11 mouse cellular contexts compared by ENCODE assay signal in genomic region chr4:132567361-132567779, GRCm38 (mm10). TPM values are rescaled to one million over a fixed set of nuclear protein-coding genes. Genes with fewer than 3 reads are reported as not detected.
DNase-seq lines count a peak whose midpoint lies in the region; ATAC-seq lines count a peak whose summit lies in the region.
"Had no signal": no experiment of that assay in that cellular context is flagged by ENCODE, and none has a peak within 500 bp of the region (broad histone marks: within the 10 kb centered on the region; RNA-seq: fewer than 3 reads in every experiment).

No protein-coding gene starts in this region.

- no peak overlapping the region for H3K27ac ChIP-seq in kidney, embryonic 15.5 days
- no peak overlapping the region for H3K27ac ChIP-seq in midbrain, embryonic 15.5 days
- H3K27ac ChIP-seq: embryonic facial prominence, embryonic 12.5 days; lung, embryonic 15.5 days; neural tube, embryonic 13.5 days had no signal

- no peak overlapping the region for H3K4me2 ChIP-seq in kidney, embryonic 15.5 days
- no peak overlapping the region for H3K4me2 ChIP-seq in midbrain, embryonic 15.5 days
- H3K4me2 ChIP-seq: embryonic facial prominence, embryonic 12.5 days; lung, embryonic 15.5 days; neural tube, embryonic 13.5 days had no signal

- no peaks in the 10 kb centered on the region for H3K9me3 ChIP-seq in kidney, embryonic 15.5 days (replicated peaks)
- H3K9me3 ChIP-seq in midbrain, embryonic 15.5 days, result no peaks in the 10 kb centered on the region
- H3K9me3 ChIP-seq: embryonic facial prominence, embryonic 12.5 days; lung, embryonic 15.5 days; neural tube, embryonic 13.5 days had no signal

- H3K9ac ChIP-seq in kidney, embryonic 15.5 days, result no peak overlapping the region
- H3K9ac ChIP-seq in midbrain, embryonic 15.5 days, result no peak overlapping the region
- H3K9ac ChIP-seq: embryonic facial prominence, embryonic 12.5 days; lung, embryonic 15.5 days; neural tube, embryonic 13.5 days had no signal

- no peaks in the 10 kb centered on the region for H3K36me3 ChIP-seq in kidney, embryonic 15.5 days
- H3K36me3 ChIP-seq in midbrain, embryonic 15.5 days (replicated peaks), result no peaks in the 10 kb centered on the region
- H3K36me3 ChIP-seq: embryonic facial prominence, embryonic 12.5 days; lung, embryonic 15.5 days; neural tube, embryonic 13.5 days had no signal

- 72% methylated on average over 9 of the region's 9 CpGs for WGBS in kidney, embryonic 15.5 days
- 80% methylated on average over 9 of the region's 9 CpGs for WGBS in midbrain, embryonic 15.5 days

- no peaks in the 10 kb centered on the region for H3K27me3 ChIP-seq in kidney, embryonic 15.5 days
- H3K27me3 ChIP-seq in midbrain, embryonic 15.5 days (replicated peaks), result no peaks in the 10 kb centered on the region
- H3K27me3 ChIP-seq: embryonic facial prominence, embryonic 12.5 days; lung, embryonic 15.5 days; neural tube, embryonic 13.5 days; Patski had no signal

- H3K4me1 ChIP-seq in kidney, embryonic 15.5 days, result peaks cover 4% of the 10 kb centered on the region; the same call in 1 of the 2 replicates
- no peaks in the 10 kb centered on the region for H3K4me1 ChIP-seq in midbrain, embryonic 15.5 days
- H3K4me1 ChIP-seq: neural tube, embryonic 13.5 days had no signal

- DNase-seq in kidney, postnatal 14 days, result peak; percentile 12
- peak; percentile 68 for DNase-seq in adrenal gland, postnatal 14 days
- DNase-seq in heart, postnatal 4 days, result peak; percentile 56
- DNase-seq in skeletal muscle tissue, adult 2 months (ENCODE audit: low read depth, low spot score), result peak; percentile 34

- no peak for ATAC-seq in kidney, embryonic 15.5 days (replicated peaks; ENCODE audit: low FRiP score)
- ATAC-seq in midbrain, embryonic 15.5 days (replicated peaks), result no peak
- ATAC-seq in frontal cortex, adult (ENCODE audit: low TSS enrichment), result no peak
- ATAC-seq: Patski had no signal

- no peak overlapping the region for H3K4me3 ChIP-seq in kidney, embryonic 15.5 days (replicated peaks)
- H3K4me3 ChIP-seq in midbrain, embryonic 15.5 days, result no peak overlapping the region
- H3K4me3 ChIP-seq: embryonic facial prominence, embryonic 12.5 days; lung, embryonic 15.5 days; neural tube, embryonic 13.5 days had no signal

RNA-seq across cellular contexts. Expression of gene Ptafr, which starts 3.5 kb away (rescaled TPM):
- polyA plus RNA-seq in kidney, embryonic 15.5 days (2015; fragmentation: Nextera tagmentation; extraction: Ambion mirVana), result 0.62 and 1.1 TPM in 2 replicates
- 1.4 and 1.5 TPM in 2 replicates for total RNA-seq in adrenal gland, postnatal 14 days (2021)
- 1 to 10 TPM in 1 of 2 experiments, under 1 TPM in 1; 0.86 to 1.3 TPM for total RNA-seq in heart, postnatal 4 days (2021)
- polyA plus RNA-seq in midbrain, embryonic 15.5 days (2015; fragmentation: Nextera tagmentation; extraction: Ambion mirVana), result 0.67 and 1.0 TPM in 2 replicates
- polyA plus RNA-seq: Patski had no signal

RNA-seq across cellular contexts. Expression of gene Dnajc8, which starts 32.0 kb away (rescaled TPM):
- 166 and 167 TPM in 2 replicates for polyA plus RNA-seq in kidney, embryonic 15.5 days (2015; fragmentation: Nextera tagmentation; extraction: Ambion mirVana)
- total RNA-seq in adrenal gland, postnatal 14 days (2021), result 111 and 114 TPM in 2 replicates
- 10 to 100 TPM; 77.0 to 79.0 TPM for total RNA-seq in heart, postnatal 4 days (2021)
- polyA plus RNA-seq in midbrain, embryonic 15.5 days (2015; fragmentation: Nextera tagmentation; extraction: Ambion mirVana), result 130 and 131 TPM in 2 replicates

RNA-seq across cellular contexts. Expression of gene Atpif1, which starts 33.9 kb away (rescaled TPM):
- 1,106 and 1,152 TPM in 2 replicates for polyA plus RNA-seq in kidney, embryonic 15.5 days (2015; fragmentation: Nextera tagmentation; extraction: Ambion mirVana)
- total RNA-seq in adrenal gland, postnatal 14 days (2021), result 357 TPM in 2 replicates
- 100 to 1,000 TPM; 626 to 671 TPM for total RNA-seq in heart, postnatal 4 days (2021)
- 1,207 and 1,280 TPM in 2 replicates for polyA plus RNA-seq in midbrain, embryonic 15.5 days (2015; fragmentation: Nextera tagmentation; extraction: Ambion mirVana)

RNA-seq across cellular contexts. Expression of gene Sesn2, which starts 57.1 kb away (rescaled TPM):
- 19.4 and 20.3 TPM in 2 replicates for polyA plus RNA-seq in kidney, embryonic 15.5 days (2015; fragmentation: Nextera tagmentation; extraction: Ambion mirVana)
- total RNA-seq in adrenal gland, postnatal 14 days (2021), result 17.8 and 19.8 TPM in 2 replicates
- total RNA-seq in heart, postnatal 4 days (2021), result 1 to 10 TPM; 3.9 to 4.2 TPM
- 8.1 and 9.7 TPM in 2 replicates for polyA plus RNA-seq in midbrain, embryonic 15.5 days (2015; fragmentation: Nextera tagmentation; extraction: Ambion mirVana)

Comparison
In these comparisons a context has a peak if more than half of its experiments do, and no peak if none do; other contexts are left out.
1. DNase-seq: peak in every context shown above with its lines; median percentile 68 in adrenal gland, postnatal 14 days; 56 in heart, postnatal 4 days; 34 in skeletal muscle tissue, adult 2 months; 12 in kidney, postnatal 14 days.